Mouse (Mus musculus) CD4-positive, CD25-positive, alpha-beta regulatory T cell, adult 2 months (primary cell): Measurements from ENCODE around the gene Actl7a.

Experiments
- DNase-seq: peaks from one replicate; pipeline ENCODE4 v3.0.0-alpha.2; 2012; ENCODE audit warnings: low read depth, low spot score

Gene Actl7a

DNA sequence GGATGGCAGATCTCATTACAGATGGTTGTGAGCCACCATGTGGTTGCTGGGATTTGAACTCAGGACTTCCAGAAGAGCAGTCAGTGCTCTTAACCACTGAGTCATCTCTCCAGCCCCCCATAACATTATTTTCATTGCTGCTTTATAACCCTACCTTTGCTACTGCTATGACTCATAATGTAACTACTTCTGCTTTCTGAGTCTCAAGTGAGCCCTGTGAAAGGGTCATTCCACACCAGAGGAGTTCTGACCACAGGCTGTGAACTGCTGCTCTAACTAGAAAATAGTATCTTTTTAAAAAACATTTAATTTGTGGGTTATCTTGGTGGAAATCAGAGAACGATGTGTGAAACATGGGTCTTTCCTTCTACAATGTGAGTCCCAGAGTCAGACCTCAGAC lies 14.5 kb downstream of the Actl7a start:
- DNase-seq, result no peak

DNA sequence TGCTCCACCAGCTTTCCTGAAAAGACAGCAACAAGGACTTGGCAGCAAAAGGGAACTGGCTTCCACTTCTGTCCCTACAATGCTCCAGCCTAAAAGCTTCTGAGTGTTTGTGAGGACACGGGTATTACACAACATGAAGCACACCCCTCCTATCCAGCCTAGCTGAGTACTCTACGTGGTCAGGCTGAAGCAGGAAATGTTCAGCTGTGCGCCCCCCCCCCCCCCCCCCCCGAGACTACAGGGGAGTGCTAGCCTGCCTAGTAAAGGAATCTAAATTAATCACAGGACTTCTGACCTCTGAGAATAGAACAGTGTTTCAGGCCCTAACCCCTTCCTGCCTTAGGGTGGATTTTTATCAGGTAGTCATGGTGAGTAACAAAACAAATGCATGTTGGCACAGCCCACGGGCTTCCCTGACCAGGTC lies 24.7 kb downstream of the Actl7a start:
- no peak for DNase-seq

GRCm38 (mm10) chr4:56768913-56769312 lies 25.7 kb downstream of the Actl7a start:
- DNase-seq, result no peak

GRCm38 (mm10) chr4:56771065-56771464 lies 27.9 kb downstream of the Actl7a start:
- no peak for DNase-seq

GRCm38 (mm10) chr4:56791373-56791772 lies 48.2 kb downstream of the Actl7a start:
- DNase-seq, result peak; percentile 21
